Mouse (Mus musculus): ENCODE results near the gene Nhsl2.
A peak's percentile ranks its signal among the peaks of the same experiment; 100 is the strongest.
"Not testable (repeated sequence)": the region's sequence is repeated elsewhere in the genome, so short reads cannot be mapped to it uniquely, and the experiment has no call there.

The Nhsl2 gene

DNA sequence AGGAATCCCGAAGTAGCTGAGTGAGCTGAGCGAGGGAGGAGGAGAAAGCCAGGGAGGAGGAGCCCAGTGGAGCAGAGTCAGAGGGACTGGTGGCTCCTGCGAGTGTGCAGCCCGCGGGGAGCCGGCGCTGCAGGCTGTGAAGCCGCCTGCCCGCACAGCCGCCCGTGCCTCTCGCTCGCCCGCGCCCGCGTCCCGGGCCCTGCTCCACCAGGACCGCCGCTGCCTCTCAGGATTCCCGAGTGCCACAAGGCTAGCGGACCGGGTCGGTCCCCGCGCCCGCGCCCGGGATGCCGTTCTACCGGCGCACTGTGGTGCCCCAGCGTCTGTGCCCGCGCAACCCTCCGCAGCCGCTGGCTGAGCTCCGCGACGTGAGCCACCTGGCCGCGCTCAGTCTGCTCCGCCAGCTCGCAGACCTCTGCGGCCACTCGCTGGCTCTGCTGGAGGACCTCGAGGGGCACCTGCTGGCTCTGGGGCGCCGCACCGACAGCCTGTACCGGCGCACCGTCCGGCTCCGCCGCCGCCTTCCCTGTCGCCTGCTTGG lies at the start of gene Nhsl2:
TSS of gene Nhsl2 (plus strand) at position 105 of the 541 bp plus-strand sequence.
- DNase-seq (ENCODE audit: inconsistent age in 2 of 2, low spot score in 1 of 2): peak; percentile 62 to 78

DNA sequence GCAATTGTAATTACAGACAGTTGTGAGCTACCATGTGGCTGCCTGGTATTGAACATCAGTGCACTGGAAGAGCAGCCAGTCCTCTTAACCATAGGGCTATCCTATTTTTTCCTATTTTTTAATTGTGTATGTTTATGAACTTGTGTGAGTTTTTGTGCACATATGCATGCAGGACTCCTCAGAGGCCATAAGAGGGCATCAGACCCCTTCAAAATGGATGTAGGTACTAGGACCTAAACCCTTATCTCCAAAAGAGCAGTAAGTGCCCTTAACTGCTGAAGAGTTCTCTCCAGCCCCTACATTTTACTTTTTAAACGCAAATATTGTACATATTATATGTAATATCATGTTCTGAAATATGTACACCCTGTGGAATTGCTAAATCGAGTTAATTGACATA lies 43.7 kb upstream of the Nhsl2 start:
- peak in 1 of 2 experiments; percentile 48 for DNase-seq (ENCODE audit: inconsistent age in 2 of 2, low spot score in 1 of 2)

DNA sequence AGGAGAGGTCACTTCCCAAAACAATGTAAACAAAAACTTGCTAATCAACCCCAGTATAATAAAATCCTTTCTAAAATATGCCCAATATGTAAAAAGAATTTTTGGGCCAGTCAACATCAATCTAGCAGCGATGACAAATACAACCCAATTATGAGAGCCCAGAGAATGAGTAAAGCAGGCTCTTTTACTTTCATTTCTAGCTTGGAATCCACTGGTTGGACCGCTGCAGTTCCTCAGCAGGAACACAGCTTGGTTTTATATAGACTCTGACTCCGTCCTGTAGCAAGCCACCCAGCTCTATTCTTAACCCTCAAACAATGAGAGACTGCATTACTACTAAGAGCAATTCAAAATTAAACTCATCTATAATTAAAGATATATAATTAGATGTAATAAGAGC lies 37.4 kb upstream of the Nhsl2 start:
- no peak for DNase-seq (ENCODE audit: inconsistent age in 2 of 2, low spot score in 1 of 2)

DNA sequence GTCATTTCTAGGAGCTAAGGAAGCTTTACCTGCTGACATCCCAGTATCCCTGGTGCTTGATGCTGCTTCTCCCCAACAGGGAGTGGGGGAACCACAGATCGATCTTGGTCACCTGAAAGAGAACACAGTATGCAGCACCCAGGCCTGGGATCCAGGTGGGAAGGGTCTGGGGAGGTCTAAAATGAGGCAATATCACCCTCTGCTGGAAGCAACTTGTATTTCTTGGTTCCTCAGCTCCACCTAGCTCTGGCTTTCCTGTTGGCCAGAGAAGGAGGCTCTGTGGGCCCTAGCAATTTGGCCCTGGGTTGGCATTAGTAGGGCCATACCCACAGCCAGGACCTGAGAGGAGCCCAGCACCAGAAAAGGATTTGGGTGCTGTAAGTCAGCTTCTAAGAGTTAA lies 30.0 kb upstream of the Nhsl2 start:
- peak in 1 of 2 experiments; percentile 37 for DNase-seq (ENCODE audit: inconsistent age in 2 of 2, low spot score in 1 of 2)

DNA sequence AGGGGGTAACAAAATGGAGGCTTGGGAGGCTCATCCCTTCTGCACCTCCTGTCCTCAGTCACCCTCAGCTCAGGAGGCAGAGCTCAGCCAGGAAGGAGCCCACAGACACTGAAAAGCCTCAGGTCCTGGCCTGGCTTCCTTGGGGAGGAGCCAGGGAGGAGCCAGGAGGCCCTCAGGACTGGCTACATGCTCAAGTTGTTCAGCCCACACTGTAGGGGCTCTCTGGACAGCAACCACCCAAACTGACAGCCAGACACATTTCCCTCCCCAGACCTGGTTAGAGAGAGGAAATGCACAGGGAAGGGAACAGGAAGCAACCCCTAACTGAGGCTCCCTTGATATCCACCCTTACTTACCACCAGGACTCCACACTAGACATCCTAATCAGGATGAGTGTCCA lies 29.2 kb upstream of the Nhsl2 start:
- not testable (repeated sequence) for DNase-seq (ENCODE audit: inconsistent age in 2 of 2, low spot score in 1 of 2)

DNA sequence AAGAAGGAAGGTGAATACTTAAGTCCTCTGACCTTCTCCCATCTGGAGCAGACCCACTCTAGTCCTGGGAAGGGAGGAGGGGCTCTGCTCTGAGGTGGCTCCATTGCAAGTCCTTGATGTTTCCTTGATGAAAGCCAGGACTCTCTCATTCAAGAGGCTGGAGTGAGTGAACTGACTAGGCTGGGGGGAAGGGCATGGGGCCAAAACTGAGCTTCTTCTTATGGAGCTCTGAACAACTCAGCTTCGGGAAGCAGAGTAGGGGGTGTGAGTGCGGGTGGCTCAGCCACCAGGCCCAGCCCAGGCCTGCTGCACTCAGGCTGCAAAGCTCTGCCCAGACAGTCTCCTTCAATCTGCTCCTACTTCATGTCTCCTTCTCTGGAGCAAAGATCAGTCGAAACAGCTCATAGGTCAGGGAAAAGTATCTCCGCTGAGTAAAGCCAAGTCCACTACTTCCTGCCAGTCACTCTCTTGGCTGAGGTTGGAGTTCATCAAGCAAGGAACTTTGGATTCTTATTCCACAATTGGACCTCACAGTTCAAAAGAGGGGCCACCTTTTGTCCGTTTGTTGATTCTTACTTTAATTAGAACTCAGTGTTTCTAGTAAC lies 1.9 kb upstream of the Nhsl2 start:
- DNase-seq (ENCODE audit: inconsistent age in 2 of 2, low spot score in 1 of 2): peak in 1 of 2 experiments; percentile 36

DNA sequence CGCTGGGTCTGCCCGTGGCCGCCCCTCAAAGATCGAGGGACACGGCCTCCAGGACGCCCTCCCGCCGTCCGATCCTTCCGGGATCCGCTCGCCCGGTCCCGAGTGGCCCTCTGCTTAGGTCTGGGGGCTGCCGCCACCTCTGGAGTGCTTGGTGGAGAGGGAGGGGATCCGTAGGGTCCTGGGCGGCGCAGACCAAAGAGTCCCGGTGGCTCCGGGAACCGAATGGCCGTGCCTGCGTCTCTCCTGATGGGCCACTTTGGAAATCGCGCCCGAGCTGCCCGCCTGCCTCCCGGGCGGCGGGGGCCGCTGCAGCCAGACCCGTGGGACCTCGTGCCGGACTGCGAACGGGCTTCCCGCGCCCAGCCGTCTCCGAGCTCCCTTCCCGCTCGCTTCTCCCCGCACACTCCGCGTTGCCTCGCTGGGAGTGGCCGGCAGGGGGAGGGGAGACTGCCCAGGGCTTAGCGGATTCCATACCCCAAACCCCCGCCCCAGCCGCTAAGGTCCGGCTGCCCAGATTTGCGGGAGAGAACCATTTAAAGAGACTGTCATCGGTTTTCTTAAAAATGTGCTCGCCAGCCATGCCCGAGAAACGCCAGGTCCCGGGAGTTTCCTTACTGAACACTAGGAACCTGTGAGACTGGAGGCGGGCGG lies 841 bp downstream of the Nhsl2 start:
- DNase-seq (ENCODE audit: inconsistent age in 2 of 2, low spot score in 1 of 2): peak in 1 of 2 experiments; percentile 39

DNA sequence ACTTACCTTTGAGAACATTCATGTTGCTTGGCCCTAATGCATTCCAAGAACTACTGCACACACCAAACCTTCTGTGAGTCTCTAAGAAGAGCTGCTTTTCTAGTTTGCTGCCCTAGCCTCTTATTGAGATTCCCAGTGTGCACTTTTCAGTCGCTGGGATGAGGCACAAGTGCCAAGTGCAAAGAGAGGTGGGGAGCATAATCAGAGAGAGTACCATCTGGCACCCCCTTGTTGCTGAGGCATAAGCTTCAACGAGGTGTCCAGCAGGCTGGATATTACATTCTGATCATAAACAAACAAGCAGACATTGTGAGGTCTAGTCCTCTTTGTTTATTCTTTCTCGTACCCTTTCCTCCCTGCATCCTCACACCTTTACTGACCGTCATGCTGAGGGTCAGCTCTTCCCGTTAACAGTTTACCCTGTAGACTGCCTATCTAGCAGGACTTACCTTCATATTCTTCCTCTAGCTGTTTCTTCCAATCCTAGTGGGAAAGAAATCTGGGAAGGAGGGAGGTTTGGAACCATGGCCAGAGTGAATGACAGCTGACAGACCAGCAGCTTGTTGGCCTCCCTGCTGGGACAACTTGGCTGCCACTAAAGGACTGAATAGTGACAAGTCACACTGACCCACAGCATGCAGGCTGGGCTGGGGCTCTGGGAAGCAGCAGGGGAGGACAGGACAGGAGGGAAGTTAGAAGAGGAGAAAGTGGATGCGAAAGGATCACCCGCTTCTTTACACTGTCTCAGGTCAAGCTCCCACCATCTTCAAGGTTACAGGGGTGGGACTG lies 2.6 kb downstream of the Nhsl2 start:
- no peak for DNase-seq (ENCODE audit: inconsistent age in 2 of 2, low spot score in 1 of 2)

DNA sequence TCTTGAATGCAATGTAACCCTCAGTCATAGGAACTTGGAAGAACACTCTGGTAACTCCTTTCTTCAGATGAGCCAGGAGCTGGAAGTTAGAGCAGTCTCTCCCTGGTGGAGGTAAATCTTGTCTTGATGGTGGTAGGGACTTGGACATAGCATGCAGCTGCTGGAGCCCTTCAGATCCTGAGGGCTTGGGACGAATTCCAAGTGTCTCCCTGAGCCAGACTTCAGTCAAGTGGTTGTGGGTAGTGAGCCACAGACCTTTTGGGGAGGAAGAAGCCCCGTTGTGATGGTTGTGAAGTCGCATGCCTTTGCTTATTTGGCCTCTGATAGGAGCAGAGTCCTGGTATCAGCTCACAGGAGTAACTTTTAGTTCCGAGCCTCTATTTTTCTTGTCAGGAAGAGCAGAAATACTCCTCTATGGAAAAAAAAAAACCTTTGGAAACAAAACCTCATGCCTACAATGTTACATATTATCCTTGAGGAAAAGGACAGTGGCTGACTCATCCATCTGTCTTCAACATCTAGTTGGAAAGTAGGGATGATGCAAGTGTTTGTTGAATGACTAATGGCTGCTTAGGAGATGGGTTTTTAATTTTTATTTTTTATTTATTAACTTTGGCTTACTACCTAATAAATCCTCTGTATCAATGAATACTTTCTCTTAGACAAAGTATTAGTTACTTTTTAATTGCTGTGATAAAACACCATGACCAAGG lies 14.6 kb downstream of the Nhsl2 start:
- DNase-seq (ENCODE audit: inconsistent age in 2 of 2, low spot score in 1 of 2): peak; percentile 23 to 70

DNA sequence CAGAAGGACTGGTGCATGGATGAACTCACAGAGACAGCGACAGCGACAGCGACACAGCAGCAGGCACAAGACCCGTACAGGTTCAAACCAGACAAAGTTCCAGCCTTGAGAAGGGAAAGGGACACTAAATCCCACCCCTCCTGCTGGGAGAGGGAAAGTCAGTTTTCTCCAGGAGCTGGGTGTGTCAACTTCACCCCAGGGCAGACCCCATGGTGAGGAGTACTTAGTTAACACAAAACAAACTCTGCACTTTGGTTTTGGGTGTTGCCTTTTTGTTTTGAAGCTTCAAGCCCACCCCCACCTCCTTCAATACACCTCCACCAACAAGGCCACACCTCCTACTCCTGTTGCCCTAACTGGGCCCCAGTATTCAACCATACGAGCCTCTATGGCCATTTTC lies 15.6 kb downstream of the Nhsl2 start:
- DNase-seq (ENCODE audit: inconsistent age in 2 of 2, low spot score in 1 of 2): no peak

DNA sequence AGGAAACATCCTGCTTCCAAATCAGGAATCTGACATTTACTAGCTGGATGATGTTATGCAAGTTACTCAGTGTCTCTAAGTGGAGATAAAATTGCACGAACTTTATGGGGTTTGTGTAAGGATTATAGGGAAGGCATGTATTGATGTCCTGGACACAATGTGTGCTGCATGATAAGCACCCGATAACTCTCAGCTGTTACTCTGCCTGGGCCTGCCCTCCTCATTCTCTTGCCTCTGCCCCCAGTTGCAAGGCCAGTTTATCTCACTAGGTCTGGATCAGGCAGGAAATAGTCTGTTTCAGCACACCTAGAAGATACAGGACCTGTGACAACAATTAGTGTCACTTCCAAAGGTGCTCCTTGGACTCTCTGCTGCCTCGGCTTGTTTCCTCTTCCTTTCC lies 25.0 kb downstream of the Nhsl2 start:
- DNase-seq (ENCODE audit: inconsistent age in 2 of 2, low spot score in 1 of 2): no peak

DNA sequence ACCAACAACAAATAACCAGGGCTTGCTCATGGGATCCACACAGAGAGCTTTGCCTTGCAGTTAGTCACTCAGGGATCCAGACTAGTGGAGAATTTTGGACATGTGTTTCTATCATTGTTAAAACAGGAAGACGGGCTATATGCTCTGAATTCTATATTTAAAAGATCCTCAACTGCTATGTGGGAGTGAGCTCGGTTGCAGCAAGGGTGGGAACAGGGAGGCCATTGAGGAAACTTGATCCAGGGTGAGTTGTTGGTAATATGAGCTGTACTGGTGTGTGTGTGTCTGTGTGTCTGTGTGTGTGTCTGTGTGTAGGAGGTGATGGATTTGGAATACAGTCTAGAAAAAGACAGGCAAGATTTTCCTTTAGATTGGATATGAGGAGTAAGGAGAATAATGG lies 25.7 kb downstream of the Nhsl2 start:
- DNase-seq (ENCODE audit: inconsistent age in 2 of 2, low spot score in 1 of 2): no peak

DNA sequence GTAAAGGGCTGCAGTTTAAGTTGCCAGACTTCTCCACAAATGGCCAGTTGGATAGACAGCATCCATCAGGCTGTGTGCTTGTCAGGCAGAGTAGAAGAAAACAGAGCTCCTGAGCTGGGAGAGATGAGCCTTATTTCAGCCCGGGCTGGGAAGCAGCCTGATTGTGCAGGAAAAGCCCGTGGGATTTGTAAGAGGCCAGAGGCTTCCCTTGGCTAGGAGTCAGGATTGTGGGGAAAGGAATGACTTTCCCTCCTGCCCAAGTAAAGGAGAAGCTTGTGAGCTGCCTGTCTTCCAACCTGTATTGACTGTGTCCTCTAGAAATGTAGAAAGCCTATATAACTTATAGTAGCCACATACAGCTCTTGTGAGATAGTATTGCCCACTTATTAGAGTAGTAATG lies 27.0 kb downstream of the Nhsl2 start:
- no peak for DNase-seq (ENCODE audit: inconsistent age in 2 of 2, low spot score in 1 of 2)

DNA sequence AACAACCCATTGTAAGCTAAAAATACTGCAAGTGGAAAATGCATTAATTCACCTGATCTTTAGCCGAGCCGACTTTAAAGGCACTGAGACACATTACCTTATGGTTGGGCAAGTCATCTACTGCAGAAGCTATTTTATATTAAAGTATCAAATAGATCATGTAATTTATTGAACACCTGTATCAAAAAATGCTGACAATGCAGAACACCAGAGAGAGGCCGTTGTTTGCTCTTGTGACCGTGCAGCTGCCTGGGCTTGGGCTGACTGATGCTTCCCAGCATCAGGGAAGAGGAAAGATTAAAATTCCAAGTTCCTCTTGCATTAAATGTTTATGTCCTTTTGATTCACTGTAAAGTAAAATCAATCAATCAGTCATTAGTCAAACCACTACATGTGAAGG lies 28.7 kb downstream of the Nhsl2 start:
- no peak for DNase-seq (ENCODE audit: inconsistent age in 2 of 2, low spot score in 1 of 2)

DNA sequence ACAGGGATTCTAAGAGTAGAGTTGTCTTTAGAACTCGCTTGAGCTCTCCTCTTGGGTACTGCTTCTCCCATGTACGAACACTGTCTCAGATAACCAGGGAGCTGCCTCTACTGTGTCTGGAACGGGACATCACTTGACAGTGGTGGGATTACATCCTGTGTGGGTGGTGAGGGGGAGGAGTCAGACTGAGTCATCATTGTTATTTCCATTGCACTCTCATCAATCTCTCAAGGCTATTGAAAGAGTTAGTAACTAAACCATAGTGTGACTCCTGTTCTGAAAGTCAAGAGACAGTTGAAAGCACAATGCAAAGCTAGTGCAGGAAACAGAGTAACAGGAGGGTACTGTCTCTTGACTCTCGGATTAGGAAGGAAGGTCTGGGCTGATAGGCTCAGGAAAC lies 29.4 kb downstream of the Nhsl2 start:
- DNase-seq (ENCODE audit: inconsistent age in 2 of 2, low spot score in 1 of 2): peak in 1 of 2 experiments; percentile 26

DNA sequence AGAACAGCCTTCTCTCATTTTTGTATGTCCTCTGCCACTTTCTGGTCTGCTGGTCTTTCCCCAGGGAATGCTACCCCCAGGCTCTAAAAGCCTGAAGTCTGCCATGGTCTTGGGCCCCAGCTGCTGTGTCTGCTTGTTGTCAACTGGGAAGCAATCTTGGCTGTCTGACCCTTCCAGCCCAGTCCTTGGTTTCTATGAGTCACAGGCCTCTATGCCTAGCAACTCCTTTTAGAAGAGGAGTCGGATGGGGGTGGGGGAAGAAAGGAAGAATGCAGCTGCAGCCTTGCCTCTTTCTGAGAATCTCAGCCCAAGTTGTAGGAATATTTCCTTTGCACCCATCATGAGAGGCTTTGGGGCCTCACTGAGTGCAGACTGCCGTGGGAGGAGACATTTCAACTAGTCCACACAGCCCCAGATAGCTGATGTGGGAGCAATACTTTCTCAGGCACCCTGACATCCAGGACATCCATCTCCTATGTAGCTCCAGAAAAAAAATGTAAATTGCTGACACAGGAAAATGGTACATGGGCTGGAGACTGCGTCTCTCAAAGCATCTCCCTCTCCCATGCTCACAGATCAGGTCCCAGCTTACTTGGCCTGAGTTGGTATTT lies 33.1 kb downstream of the Nhsl2 start:
- DNase-seq (ENCODE audit: inconsistent age in 2 of 2, low spot score in 1 of 2): peak; percentile 49 to 81

DNA sequence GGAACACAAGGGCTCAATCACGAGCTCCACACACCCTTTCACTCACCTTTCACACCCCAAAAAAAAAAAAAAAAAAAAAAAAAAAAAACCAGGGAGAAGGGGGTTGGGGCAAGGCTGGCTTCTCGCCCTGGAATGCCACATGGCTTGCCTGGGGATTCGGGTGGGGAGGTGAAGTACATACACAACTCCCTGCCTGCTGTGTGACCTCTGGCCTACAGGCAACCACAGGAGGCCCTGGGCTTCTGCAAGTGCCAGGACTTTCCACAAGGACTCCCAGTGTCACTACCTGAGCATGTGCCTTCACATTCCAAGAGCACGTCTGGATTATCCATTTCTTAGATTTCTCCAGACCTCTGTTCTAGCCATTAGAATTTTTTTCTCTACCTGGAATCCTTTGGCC lies 40.2 kb downstream of the Nhsl2 start:
- DNase-seq (ENCODE audit: inconsistent age in 2 of 2, low spot score in 1 of 2): no peak

DNA sequence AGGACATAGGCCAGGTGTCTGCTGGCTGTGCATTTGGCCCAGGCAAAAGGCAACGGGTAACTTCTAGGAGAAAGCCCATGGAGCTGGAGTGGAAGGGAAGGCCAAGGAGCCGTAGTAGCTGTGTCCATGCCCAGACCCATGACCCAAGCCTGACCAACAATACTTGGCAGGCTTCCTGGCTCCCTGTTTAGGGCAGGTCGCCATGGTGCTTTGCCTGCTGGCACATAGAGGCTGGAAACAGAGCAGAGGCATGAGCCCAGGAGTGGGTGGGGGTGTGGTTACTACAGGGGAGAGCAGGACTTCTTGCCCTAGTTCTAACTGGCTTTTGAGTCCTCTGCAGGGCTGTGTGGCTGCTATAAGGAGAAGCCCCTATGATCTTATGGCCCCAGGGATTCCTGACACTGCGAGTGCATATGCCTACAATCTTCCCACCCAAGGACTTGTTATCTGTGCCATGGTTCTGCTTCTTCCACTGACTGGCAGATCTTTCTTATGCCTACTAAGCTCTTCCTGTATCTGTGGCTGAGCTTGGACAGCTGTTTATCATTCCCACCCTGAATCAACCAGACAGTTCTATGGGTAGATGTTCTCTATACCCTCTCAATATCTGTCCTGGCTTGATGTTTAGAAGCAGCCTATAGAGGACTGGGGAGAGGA lies 40.8 kb downstream of the Nhsl2 start:
- DNase-seq (ENCODE audit: inconsistent age in 2 of 2, low spot score in 1 of 2): peak; percentile 24 to 75

DNA sequence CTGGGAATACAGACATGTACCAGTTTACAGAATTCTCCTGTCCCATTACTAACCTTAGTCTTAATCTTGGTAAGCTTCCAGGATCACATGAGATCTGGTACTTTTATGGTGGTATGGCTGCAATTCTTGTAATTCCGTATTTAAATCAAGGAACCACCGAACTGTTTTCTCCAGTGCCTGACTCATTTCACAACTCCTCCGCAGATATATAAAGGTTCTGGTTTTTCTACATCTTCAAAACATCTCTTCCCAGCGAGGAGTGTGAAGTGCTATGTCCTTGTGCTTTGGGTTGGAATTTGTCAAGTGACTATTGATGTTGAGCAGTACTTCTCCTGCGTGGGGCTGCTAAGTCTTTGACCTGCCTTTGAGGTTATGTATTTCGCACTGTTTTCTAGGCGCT lies 44.6 kb downstream of the Nhsl2 start:
- no peak for DNase-seq (ENCODE audit: inconsistent age in 2 of 2, low spot score in 1 of 2)

DNA sequence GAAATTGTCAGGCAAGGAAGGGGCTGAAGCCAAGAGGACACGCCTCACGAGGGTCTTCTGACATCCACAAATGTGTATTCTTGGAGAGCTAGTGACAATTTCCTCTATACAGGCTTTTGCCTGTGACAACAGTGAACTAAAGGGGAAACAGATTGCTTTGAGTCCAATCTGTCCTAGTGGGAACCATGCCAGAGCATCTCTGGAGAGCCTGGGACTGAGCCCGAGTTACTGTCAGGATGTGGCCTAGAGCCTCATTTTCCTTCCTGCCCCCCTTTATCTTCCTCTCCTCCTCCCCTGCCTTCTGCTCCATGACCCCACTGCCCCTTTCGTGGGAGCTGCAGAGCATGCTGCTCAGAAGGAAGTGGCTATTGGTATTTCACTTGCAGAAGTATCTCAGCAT lies 49.2 kb downstream of the Nhsl2 start:
- no peak for DNase-seq (ENCODE audit: inconsistent age in 2 of 2, low spot score in 1 of 2)

All from adrenal gland, adult (tissue).